Mouse (Mus musculus): ENCODE data around the gene Rsph9. TPM values are rescaled to one million over a fixed set of nuclear protein-coding genes. Genes with fewer than 3 reads are reported as not detected.

Gene Rsph9
- polyA plus RNA-seq, 1 experiment from 2014 or later, result 14.4 TPM

- WGBS, result 28% methylated on average over 13 of the region's 13 CpGs
- ATAC-seq (ENCODE audit: low FRiP score, low TSS enrichment), result peak; percentile 77
- Histone ChIP-seq H3K27me3 (ENCODE audit: control insufficient read depth, insufficient read depth, low read length) (no peaks in the 10 kb centered on the region), H3K4me3 (ENCODE audit: low read length) (no peak overlapping the region), H3K4me2 (replicated peaks; ENCODE audit: low read depth, low read length) (no peak overlapping the region), H3K36me3 (ENCODE audit: control insufficient read depth, insufficient read depth, low read length) (peaks cover 32% of the 10 kb centered on the region), H3K9me3 (ENCODE audit: control insufficient read depth, low read length) (no peaks in the 10 kb centered on the region), H3K9ac (ENCODE audit: low read depth, low read length) (no peak overlapping the region), H3K27ac (ENCODE audit: low read depth, low read length) (no peak overlapping the region; the same call in 1 of the 2 replicates), H3K4me1 (ENCODE audit: control insufficient read depth, insufficient read depth, low read length) (peaks cover 9% of the 10 kb centered on the region; the same call in 1 of the 2 replicates)
These were observed 26.2 kb downstream of the Rsph9 start for GRCm38 (mm10) chr17:46117623-46118422.

- peaks cover 24% of the 10 kb centered on the region; the same call in 1 of the 2 replicates for H3K36me3 ChIP-seq (ENCODE audit: control insufficient read depth, insufficient read depth, low read length)
- H3K4me1 ChIP-seq (ENCODE audit: control insufficient read depth, insufficient read depth, low read length), result peaks cover 10% of the 10 kb centered on the region; the same call in 1 of the 2 replicates
- 85% methylated on average over 3 of the region's 3 CpGs for WGBS
- H3K4me2 ChIP-seq (replicated peaks; ENCODE audit: low read depth, low read length), result no peak overlapping the region
- no peaks in the 10 kb centered on the region for H3K27me3 ChIP-seq (ENCODE audit: control insufficient read depth, insufficient read depth, low read length)
- no peak overlapping the region for H3K27ac ChIP-seq (ENCODE audit: low read depth, low read length)
- no peak for ATAC-seq (ENCODE audit: low FRiP score, low TSS enrichment)
- H3K4me3 ChIP-seq (ENCODE audit: low read length), result no peak overlapping the region
- no peak overlapping the region for H3K9ac ChIP-seq (ENCODE audit: low read depth, low read length)
- no peaks in the 10 kb centered on the region for H3K9me3 ChIP-seq (ENCODE audit: control insufficient read depth, low read length)
These were observed 27.1 kb downstream of the Rsph9 start for GRCm38 (mm10) chr17:46116881-46117280.

GRCm38 (mm10) chr17:46116138-46116537 is 27.9 kb downstream of the Rsph9 start:
- no peaks in the 10 kb centered on the region for H3K9me3 ChIP-seq (ENCODE audit: control insufficient read depth, low read length)
- no peak for ATAC-seq (ENCODE audit: low FRiP score, low TSS enrichment)
- no peak overlapping the region for H3K4me3 ChIP-seq (ENCODE audit: low read length)
- no peaks in the 10 kb centered on the region for H3K27me3 ChIP-seq (ENCODE audit: control insufficient read depth, insufficient read depth, low read length)
- no peak overlapping the region for H3K4me2 ChIP-seq (replicated peaks; ENCODE audit: low read depth, low read length)
- H3K4me1 ChIP-seq (ENCODE audit: control insufficient read depth, insufficient read depth, low read length), result peaks cover 16% of the 10 kb centered on the region
- H3K27ac ChIP-seq (ENCODE audit: low read depth, low read length), result no peak overlapping the region
- H3K9ac ChIP-seq (ENCODE audit: low read depth, low read length), result no peak overlapping the region
- H3K36me3 ChIP-seq (ENCODE audit: control insufficient read depth, insufficient read depth, low read length), result peaks cover 23% of the 10 kb centered on the region; the same call in 1 of the 2 replicates
- 83% methylated on average over 11 of the region's 11 CpGs for WGBS

- H3K27ac ChIP-seq (ENCODE audit: low read depth, low read length), result no peak overlapping the region
- H3K36me3 ChIP-seq (ENCODE audit: control insufficient read depth, insufficient read depth, low read length), result peaks cover 23% of the 10 kb centered on the region; the same call in 1 of the 2 replicates
- no peaks in the 10 kb centered on the region for H3K9me3 ChIP-seq (ENCODE audit: control insufficient read depth, low read length)
- H3K9ac ChIP-seq (ENCODE audit: low read depth, low read length), result no peak overlapping the region
- H3K4me2 ChIP-seq (replicated peaks; ENCODE audit: low read depth, low read length), result no peak overlapping the region
- peaks cover 16% of the 10 kb centered on the region for H3K4me1 ChIP-seq (ENCODE audit: control insufficient read depth, insufficient read depth, low read length)
- 54% methylated on average over 2 of the region's 2 CpGs for WGBS
- H3K4me3 ChIP-seq (ENCODE audit: low read length), result no peak overlapping the region
- no peak for ATAC-seq (ENCODE audit: low FRiP score, low TSS enrichment)
- H3K27me3 ChIP-seq (ENCODE audit: control insufficient read depth, insufficient read depth, low read length), result no peaks in the 10 kb centered on the region
These were observed 28.5 kb downstream of the Rsph9 start for GRCm38 (mm10) chr17:46115489-46115888.

- Histone ChIP-seq H3K4me3 (ENCODE audit: low read length) (peak within 1 kb of the TSS; percentile 90), H3K9ac (ENCODE audit: low read depth, low read length) (peak within 1 kb of the TSS; percentile 82), H3K4me1 (ENCODE audit: control insufficient read depth, insufficient read depth, low read length) (peaks cover 7% of the 10 kb centered on the region), H3K4me2 (replicated peaks; ENCODE audit: low read depth, low read length) (peak within 1 kb of the TSS; percentile 67), H3K36me3 (ENCODE audit: control insufficient read depth, insufficient read depth, low read length) (no peaks in the 10 kb centered on the region; the same call in 1 of the 2 replicates), H3K27ac (ENCODE audit: low read depth, low read length) (peak within 1 kb of the TSS; percentile 44; the same call in 1 of the 2 replicates), H3K27me3 (ENCODE audit: control insufficient read depth, insufficient read depth, low read length) (no peaks in the 10 kb centered on the region), H3K9me3 (ENCODE audit: control insufficient read depth, low read length) (no peaks in the 10 kb centered on the region)
- WGBS, result 6% methylated on average over 38 of the region's 38 CpGs
- peak; percentile 94 for ATAC-seq (ENCODE audit: low FRiP score, low TSS enrichment)
These were observed 33.4 kb downstream of the Rsph9 start, which contains the start of gene Mrps18a for GRCm38 (mm10) chr17:46110402-46111289. TSS of gene Mrps18a (plus strand) at chr17:46110986.

GRCm38 (mm10) chr17:46108286-46108685 is 35.7 kb downstream of the Rsph9 start:
- Histone ChIP-seq H3K9ac (ENCODE audit: low read depth, low read length) (no peak overlapping the region), H3K4me1 (ENCODE audit: control insufficient read depth, insufficient read depth, low read length) (peaks cover 18% of the 10 kb centered on the region), H3K27ac (ENCODE audit: low read depth, low read length) (no peak overlapping the region), H3K4me2 (replicated peaks; ENCODE audit: low read depth, low read length) (no peak overlapping the region), H3K27me3 (ENCODE audit: control insufficient read depth, insufficient read depth, low read length) (no peaks in the 10 kb centered on the region), H3K9me3 (ENCODE audit: control insufficient read depth, low read length) (no peaks in the 10 kb centered on the region), H3K36me3 (ENCODE audit: control insufficient read depth, insufficient read depth, low read length) (no peaks in the 10 kb centered on the region), H3K4me3 (ENCODE audit: low read length) (no peak overlapping the region)
- no peak for ATAC-seq (ENCODE audit: low FRiP score, low TSS enrichment)
- 86% methylated on average over 4 of the region's 4 CpGs for WGBS

GRCm38 (mm10) chr17:46104487-46104886 is 39.5 kb downstream of the Rsph9 start:
- Histone ChIP-seq H3K4me1 (ENCODE audit: control insufficient read depth, insufficient read depth, low read length) (peaks cover 24% of the 10 kb centered on the region), H3K27me3 (ENCODE audit: control insufficient read depth, insufficient read depth, low read length) (no peaks in the 10 kb centered on the region), H3K4me2 (replicated peaks; ENCODE audit: low read depth, low read length) (0 out of 2 replicates have a peak overlapping the region, but pooled peaks have one; percentile 11), H3K9me3 (ENCODE audit: control insufficient read depth, low read length) (no peaks in the 10 kb centered on the region), H3K9ac (ENCODE audit: low read depth, low read length) (peak overlapping the region; percentile 23; the same call in 1 of the 2 replicates), H3K27ac (ENCODE audit: low read depth, low read length) (peak overlapping the region; percentile 57), H3K36me3 (ENCODE audit: control insufficient read depth, insufficient read depth, low read length) (no peaks in the 10 kb centered on the region), H3K4me3 (ENCODE audit: low read length) (no peak overlapping the region)
- 3% methylated on average over 12 of the region's 12 CpGs for WGBS
- peak; percentile 97 for ATAC-seq (ENCODE audit: low FRiP score, low TSS enrichment)

GRCm38 (mm10) chr17:46102608-46103159 is 41.3 kb downstream of the Rsph9 start:
- peak overlapping the region; percentile 30; the same call in 1 of the 2 replicates for H3K27ac ChIP-seq (ENCODE audit: low read depth, low read length)
- no peak overlapping the region for H3K9ac ChIP-seq (ENCODE audit: low read depth, low read length)
- peaks cover 28% of the 10 kb centered on the region for H3K4me1 ChIP-seq (ENCODE audit: control insufficient read depth, insufficient read depth, low read length)
- ATAC-seq (ENCODE audit: low FRiP score, low TSS enrichment), result no peak
- WGBS, result 74% methylated on average over 8 of the region's 8 CpGs
- H3K4me2 ChIP-seq (replicated peaks; ENCODE audit: low read depth, low read length), result no peak overlapping the region
- no peaks in the 10 kb centered on the region for H3K36me3 ChIP-seq (ENCODE audit: control insufficient read depth, insufficient read depth, low read length)
- H3K9me3 ChIP-seq (ENCODE audit: control insufficient read depth, low read length), result no peaks in the 10 kb centered on the region
- H3K27me3 ChIP-seq (ENCODE audit: control insufficient read depth, insufficient read depth, low read length), result no peaks in the 10 kb centered on the region
- H3K4me3 ChIP-seq (ENCODE audit: low read length), result no peak overlapping the region

All from kidney, embryonic 14.5 days (tissue).